Mouse (Mus musculus) heart, adult 2 months (tissue): Measurements from ENCODE around the gene Fam84b. TPM values are rescaled to one million over a fixed set of nuclear protein-coding genes. Genes with fewer than 3 reads are reported as not detected.

ENCODE experiments used
- DNase-seq, 2 experiments: peaks; one replicate each; pipeline ENCODE4 v3.0.0; 2021
- H3K27ac ChIP-seq: fragments of 200-600 bp; 2 replicates; pipeline ENCODE4 v1.8.1; 2022
- H3K27me3 ChIP-seq: fragments of 200-500 bp; 2 replicates; pipeline ENCODE4 v1.6.1; 2012; ENCODE audit warnings: mild to moderate bottlenecking, low read length, inconsistent platforms, mixed read lengths; ENCODE audit not compliant: control insufficient read depth, insufficient read depth
- H3K36me3 ChIP-seq: fragments of 200-500 bp; 2 replicates; pipeline ENCODE4 v1.6.1; 2012; ENCODE audit warnings: low read length, inconsistent platforms; ENCODE audit not compliant: control insufficient read depth, insufficient read depth
- H3K4me1 ChIP-seq: fragments of 200-500 bp; 2 replicates; pipeline ENCODE4 v1.6.1; 2011; ENCODE audit warnings: low read length; ENCODE audit not compliant: control insufficient read depth, insufficient read depth
- H3K4me3 ChIP-seq: fragments of 200-600 bp; 2 replicates; pipeline ENCODE4 v1.8.1; 2022
- H3K79me2 ChIP-seq: fragments of 200-500 bp; replicated peaks from 2 replicates; pipeline ENCODE4 v1.6.1; 2012; ENCODE audit warnings: mild to moderate bottlenecking, inconsistent platforms, low read length, moderate library complexity, mixed read lengths; ENCODE audit not compliant: control insufficient read depth, insufficient read depth
- H3K9ac ChIP-seq: fragments of 200-500 bp; 2 replicates; pipeline ENCODE4 v1.6.1; 2012; ENCODE audit warnings: low read depth, mild to moderate bottlenecking, control low read depth, inconsistent platforms, low read length, mixed read lengths
- CTCF ChIP-seq: fragments of 200-600 bp; IDR thresholded peaks from 2 replicates; pipeline ENCODE4 v1.8.1; 2022; ENCODE audit warnings: antibody characterized with exemption, mild to moderate bottlenecking, moderate library complexity
- EP300 ChIP-seq: fragments of 200-500 bp; IDR thresholded peaks from 2 replicates; pipeline ENCODE4 v1.6.1; 2011; ENCODE audit warnings: low read depth, low read length, control low read depth; ENCODE audit not compliant: insufficient read depth
- POLR2A ChIP-seq: fragments of 200-500 bp; IDR thresholded peaks from 2 replicates; pipeline ENCODE4 v1.6.1; 2011; ENCODE audit warnings: mild to moderate bottlenecking, low read depth, low read length, control low read depth; ENCODE audit not compliant: insufficient read depth
- WGBS: fragments of 180-500 bp; shearing (Covaris S2); methylation state at CpG from one replicate; pipeline ENCODE4 v1.1.7; 2018; 5-methylcytosine and 5-hydroxymethylcytosine counted together
- intact Hi-C: fragments of 180-260 bp; cut with DNase I; formaldehyde crosslinking; loops from one replicate; pipeline ENCODE4 v1.15.1; 2025
- polyA plus RNA-seq: library from polyadenylated mRNA; depleted of rRNA; stranded (reverse); fragments of >200 nt; gene quantifications from 2 replicates; pipeline ENCODE4 v1.2.3, GENCODE M21; 2012
- total RNA-seq, 2 experiments: library from RNA; stranded (reverse); gene quantifications; 2 replicates each; pipeline ENCODE4 v1.2.3; 2021

Gene Fam84b
- total and polyA plus RNA-seq, 3 experiments = 3.9 to 6.6 (median 4.7) TPM

- no peak overlapping the region for H3K27ac ChIP-seq
- DNase-seq = no peak
- intact Hi-C loops = loop anchor here (5.0 to 10.0 kb wide), 2 partner anchors 86 to 269 kb away; no protein-coding TSS in a partner anchor
- no peak overlapping the region for H3K9ac ChIP-seq
- no peaks in the 10 kb centered on the region for H3K27me3 ChIP-seq
- H3K36me3 ChIP-seq = peaks cover 2% of the 10 kb centered on the region; the same call in 1 of the 2 replicates
- H3K4me3 ChIP-seq = no peak overlapping the region
- no peaks in the 10 kb centered on the region for H3K79me2 ChIP-seq
- WGBS = 63% methylated on average over 1 of the region's 1 CpGs
- no peak for TF ChIP-seq EP300
- no peak for TF ChIP-seq CTCF
- TF ChIP-seq POLR2A = no peak
- peaks cover 1% of the 10 kb centered on the region; the same call in 1 of the 2 replicates for H3K4me1 ChIP-seq
Observed at GRCm38 (mm10) chr15:60826226-60826625, 27.4 kb downstream of the Fam84b start.

- intact Hi-C loops = loop anchor here (2.0 to 10.0 kb wide), 4 partner anchors 68 to 270 kb away; no protein-coding TSS in a partner anchor
- under 1% methylated on average over 32 of the region's 32 CpGs for WGBS
- Histone ChIP-seq H3K27ac (peak overlapping the region; percentile 93), H3K9ac (peak overlapping the region; percentile 92), H3K4me1 (peaks cover 1% of the 10 kb centered on the region; the same call in 1 of the 2 replicates), H3K27me3 (no peaks in the 10 kb centered on the region), H3K79me2 (no peaks in the 10 kb centered on the region), H3K36me3 (peaks cover 6% of the 10 kb centered on the region; the same call in 1 of the 2 replicates), H3K4me3 (peak overlapping the region; percentile 80)
- peak; percentile 93 to 94 for DNase-seq
- TF ChIP-seq POLR2A = peak; percentile 89
- peak; percentile 49; the same call in 1 of the 2 replicates for TF ChIP-seq EP300
- peak; percentile 26 for TF ChIP-seq CTCF
Observed at GRCm38 (mm10) chr15:60824751-60825227, 28.8 kb downstream of the Fam84b start.

GRCm38 (mm10) chr15:60823870-60824709 lies 29.5 kb downstream of the Fam84b start:
- under 1% methylated on average over 45 of the region's 45 CpGs for WGBS

GRCm38 (mm10) chr15:60823620-60823869 lies 30.0 kb downstream of the Fam84b start:
- peak overlapping the region; percentile 80 for H3K4me3 ChIP-seq
- H3K27me3 ChIP-seq = no peaks in the 10 kb centered on the region
- peak overlapping the region; percentile 93 for H3K27ac ChIP-seq
- TF ChIP-seq CTCF (no peak), EP300 (no peak), POLR2A (no peak)
- WGBS = under 1% methylated on average over 24 of the region's 24 CpGs
- peaks cover 1% of the 10 kb centered on the region; the same call in 1 of the 2 replicates for H3K4me1 ChIP-seq
- peak overlapping the region; percentile 92 for H3K9ac ChIP-seq
- peaks cover 6% of the 10 kb centered on the region; the same call in 1 of the 2 replicates for H3K36me3 ChIP-seq
- no peak for DNase-seq
- no peaks in the 10 kb centered on the region for H3K79me2 ChIP-seq
- intact Hi-C loops = loop anchor here (5.0 to 10.0 kb wide), 2 partner anchors 69 to 271 kb away; no protein-coding TSS in a partner anchor

More at GRCm38 (mm10) chr15:60823870-60824709, 29.5 kb downstream of the Fam84b start:
- Histone ChIP-seq H3K4me1 (peaks cover 1% of the 10 kb centered on the region; the same call in 1 of the 2 replicates), H3K36me3 (peaks cover 6% of the 10 kb centered on the region; the same call in 1 of the 2 replicates), H3K4me3 (peak overlapping the region; percentile 80), H3K9ac (peak overlapping the region; percentile 92), H3K27ac (peak overlapping the region; percentile 93), H3K79me2 (no peaks in the 10 kb centered on the region), H3K27me3 (no peaks in the 10 kb centered on the region)
- TF ChIP-seq POLR2A = 0 out of 2 replicates have a peak, but pooled peaks have one; percentile 21
- TF ChIP-seq EP300 = no peak
- intact Hi-C loops = loop anchor here (2.0 to 10.0 kb wide), 3 partner anchors 68 to 271 kb away; no protein-coding TSS in a partner anchor
- peak; percentile 50 to 63 for DNase-seq

- 2% methylated on average over 68 of the region's 68 CpGs for WGBS
- TF ChIP-seq EP300 (0 out of 2 replicates have a peak, but pooled peaks have one; percentile 18), POLR2A (peak; percentile 67), CTCF (peak; percentile 58)
- intact Hi-C loops = loop anchor here (5.0 to 10.0 kb wide), 2 partner anchors 69 to 272 kb away; no protein-coding TSS in a partner anchor
Observed at GRCm38 (mm10) chr15:60822803-60823619, 30.6 kb downstream of the Fam84b start.

More at GRCm38 (mm10) chr15:60822803-60823619, 30.6 kb downstream of the Fam84b start:
- Histone ChIP-seq H3K9ac (peak overlapping the region; percentile 92), H3K36me3 (peaks cover 6% of the 10 kb centered on the region; the same call in 1 of the 2 replicates), H3K4me3 (peak overlapping the region; percentile 80), H3K27ac (peak overlapping the region; percentile 93), H3K4me1 (peaks cover 1% of the 10 kb centered on the region; the same call in 1 of the 2 replicates), H3K79me2 (no peaks in the 10 kb centered on the region), H3K27me3 (no peaks in the 10 kb centered on the region)
- peak; percentile 81 to 83 for DNase-seq
